Mouse (Mus musculus) forebrain, embryonic 13.5 days (tissue): Measurements from ENCODE around the gene Pdcd7. TPM values are rescaled to one million over a fixed set of nuclear protein-coding genes. Genes with fewer than 3 reads are reported as not detected.

Experiments
- ATAC-seq: fragments of 200-750 bp; cut with Nextera tagmentation; 2 replicates; pipeline ENCODE4 v1.8.0; 2017
- H3K27ac ChIP-seq: fragments of 300-500 bp; sonication (generic); 2 replicates; pipeline ENCODE4 v1.5.1; 2015; ENCODE audit warnings: inconsistent platforms, mild to moderate bottlenecking, moderate library complexity
- H3K27me3 ChIP-seq: fragments of 300-500 bp; sonication (generic); 2 replicates; pipeline ENCODE4 v1.6.1; 2015; ENCODE audit warnings: mild to moderate bottlenecking, inconsistent platforms
- H3K36me3 ChIP-seq: fragments of 300-500 bp; sonication (generic); 2 replicates; pipeline ENCODE4 v1.6.1; 2015; ENCODE audit warnings: mild to moderate bottlenecking, inconsistent platforms; ENCODE audit not compliant: poor library complexity, severe bottlenecking
- H3K4me1 ChIP-seq: fragments of 300-500 bp; sonication (generic); 2 replicates; pipeline ENCODE4 v1.6.1; 2015; ENCODE audit warnings: inconsistent platforms
- H3K4me2 ChIP-seq: fragments of 300-500 bp; sonication (generic); 2 replicates; pipeline ENCODE4 v1.6.1; 2015; ENCODE audit warnings: inconsistent platforms, mild to moderate bottlenecking, moderate library complexity
- H3K4me3 ChIP-seq: fragments of 300-500 bp; sonication (generic); 2 replicates; pipeline ENCODE4 v1.5.1; 2015; ENCODE audit warnings: mild to moderate bottlenecking, inconsistent platforms
- H3K9ac ChIP-seq: fragments of 300-500 bp; sonication (generic); 2 replicates; pipeline ENCODE4 v1.6.1; 2015; ENCODE audit warnings: mild to moderate bottlenecking, inconsistent platforms
- H3K9me3 ChIP-seq: fragments of 300-500 bp; sonication (generic); replicated peaks from 2 replicates; pipeline ENCODE4 v1.6.1; 2016; ENCODE audit warnings: inconsistent platforms
- WGBS: fragments of 180-500 bp; shearing (Covaris S2); methylation state at CpG from one replicate; pipeline ENCODE4 v1.1.7; 2015; 5-methylcytosine and 5-hydroxymethylcytosine counted together
- polyA plus RNA-seq: library from polyadenylated mRNA; unstranded; fragments of >200 nt; fragmentation: Nextera tagmentation; extraction: Ambion mirVana; gene quantifications from 2 replicates; pipeline ENCODE4 v1.2.1, GENCODE M21; 2015

Gene Pdcd7
- polyA plus RNA-seq, 1 experiment from 2014 or later = 8.5 TPM

DNA sequence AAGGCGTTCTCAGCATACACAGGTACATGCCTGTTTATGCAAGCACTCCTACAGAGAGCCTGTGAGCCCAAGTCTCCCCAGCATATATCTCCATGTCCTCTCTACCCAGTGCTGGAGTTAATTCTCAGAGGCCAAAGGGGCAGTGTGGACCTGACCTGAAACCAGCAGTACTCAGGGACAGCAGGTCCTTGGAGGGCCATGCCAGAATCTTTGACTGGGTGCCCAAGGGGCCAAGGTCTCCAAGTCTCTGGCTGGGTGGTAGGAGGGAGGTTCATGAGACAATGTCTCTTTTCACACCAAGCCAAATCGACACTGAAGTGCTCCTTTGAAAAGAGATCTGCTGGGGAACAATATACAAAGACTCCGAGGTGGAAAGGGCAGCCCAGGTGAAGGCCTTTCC lies 62.0 kb downstream of the Pdcd7 start:
- Histone ChIP-seq H3K9ac (no peak overlapping the region), H3K27me3 (no peaks in the 10 kb centered on the region), H3K9me3 (no peaks in the 10 kb centered on the region), H3K4me1 (peaks cover 9% of the 10 kb centered on the region), H3K36me3 (no peaks in the 10 kb centered on the region), H3K4me2 (no peak overlapping the region), H3K4me3 (no peak overlapping the region), H3K27ac (no peak overlapping the region)
- ATAC-seq = no peak
- WGBS = 76% methylated on average over 3 of the region's 3 CpGs

GRCm38 (mm10) chr9:65408871-65409295 lies 63.0 kb downstream of the Pdcd7 start:
- Histone ChIP-seq H3K4me2 (no peak overlapping the region), H3K9ac (no peak overlapping the region), H3K4me3 (no peak overlapping the region), H3K27me3 (no peaks in the 10 kb centered on the region), H3K27ac (no peak overlapping the region), H3K9me3 (no peaks in the 10 kb centered on the region), H3K36me3 (no peaks in the 10 kb centered on the region), H3K4me1 (peaks cover 8% of the 10 kb centered on the region)
- no peak for ATAC-seq
- WGBS = 77% methylated on average over 5 of the region's 5 CpGs

Other genes starting within 250 kb of the Pdcd7 start
- 10.5 and 10.8 TPM in 2 replicates for gene Igdcc4, start 244.6 kb upstream of the Pdcd7 start, polyA plus RNA-seq
- 13.2 and 16.0 TPM in 2 replicates for gene Igdcc3, start 204.9 kb upstream of the Pdcd7 start, polyA plus RNA-seq
- 5.1 and 6.1 TPM in 2 replicates for gene Parp16, start 150.8 kb upstream of the Pdcd7 start, polyA plus RNA-seq
- gene Cilp, start 80.9 kb upstream of the Pdcd7 start, polyA plus RNA-seq = 0.28 and 0.64 TPM in 2 replicates
- gene Clpx, start 51.8 kb upstream of the Pdcd7 start, polyA plus RNA-seq = 44.4 and 44.5 TPM in 2 replicates
- gene Ubap1l, start 14.9 kb downstream of the Pdcd7 start, polyA plus RNA-seq = 0.30 and 0.58 TPM in 2 replicates
- 0.50 and 0.70 TPM in 2 replicates for gene Kbtbd13, start 45.5 kb downstream of the Pdcd7 start, polyA plus RNA-seq
- 6.3 and 6.5 TPM in 2 replicates for gene Rasl12, start 52.4 kb downstream of the Pdcd7 start, polyA plus RNA-seq
- not detected in 2 replicates for gene Slc51b, start 76.9 kb downstream of the Pdcd7 start, polyA plus RNA-seq
- 20.9 and 21.2 TPM in 2 replicates for gene Mtfmt, start 89.7 kb downstream of the Pdcd7 start, polyA plus RNA-seq
- gene Spg21, start 114.8 kb downstream of the Pdcd7 start, polyA plus RNA-seq = 129 and 134 TPM in 2 replicates
- gene Ankdd1a, start 174.1 kb downstream of the Pdcd7 start, polyA plus RNA-seq = 0.14 TPM in 1 of 2 replicates, not detected in the other
- gene Plekho2, start 233.9 kb downstream of the Pdcd7 start, polyA plus RNA-seq = 4.9 and 5.5 TPM in 2 replicates
- 21.2 and 21.5 TPM in 2 replicates for gene Pif1, start 241.1 kb downstream of the Pdcd7 start, polyA plus RNA-seq